14 mouse cellular contexts compared by ENCODE assay signal in genomic region chr14:122942757-122943474, GRCm38 (mm10). TPM values are rescaled to one million over a fixed set of nuclear protein-coding genes. Genes with fewer than 3 reads are reported as not detected.
DNase-seq lines count a peak whose midpoint lies in the region; ATAC-seq and TF ChIP-seq lines count a peak whose summit lies in the region.
"Had no signal": no experiment of that assay in that cellular context is flagged by ENCODE, and none has a peak within 500 bp of the region (broad histone marks: within the 10 kb centered on the region; RNA-seq: fewer than 3 reads in every experiment).

No protein-coding gene starts in this region.

- DNase-seq in kidney, adult 2 months, result peak; percentile 29
- DNase-seq in kidney, adult 9 months, result no peak
- DNase-seq in brain, embryonic 14.5 days (ENCODE audit: low read depth), result peak; percentile 94
- peak; percentile 28 for DNase-seq in large intestine, adult 2 months (ENCODE audit: low read depth, low spot score)
- DNase-seq in cerebellum, adult 8-10 months, result no peak
- no peak for DNase-seq in cerebellum, adult 11 months
- DNase-seq: adrenal gland, adult 8-10 months; lung, adult 18-20 months; thymus, postnatal 4 days had no signal

- H3K27me3 ChIP-seq in kidney, adult 2 months (replicated peaks; ENCODE audit: control insufficient read depth, insufficient read depth, low read length), result no peaks in the 10 kb centered on the region
- H3K27me3 ChIP-seq in forebrain, embryonic 15.5 days, result no peaks in the 10 kb centered on the region
- H3K27me3 ChIP-seq: embryonic facial prominence, embryonic 12.5 days; heart, embryonic 13.5 days; megakaryocyte, embryonic 14.5 days had no signal

- no peak overlapping the region for H3K27ac ChIP-seq in kidney, adult 2 months (ENCODE audit: insufficient read depth, low read depth, low read length)
- no peak overlapping the region for H3K27ac ChIP-seq in forebrain, embryonic 15.5 days (replicated peaks)
- H3K27ac ChIP-seq: embryonic facial prominence, embryonic 12.5 days; heart, embryonic 13.5 days had no signal

- no peaks in the 10 kb centered on the region for H3K9me3 ChIP-seq in forebrain, embryonic 15.5 days
- H3K9me3 ChIP-seq: embryonic facial prominence, embryonic 12.5 days; heart, embryonic 13.5 days; megakaryocyte, embryonic 14.5 days had no signal

- no peak for TF ChIP-seq POLR2A in kidney, adult 2 months (IDR thresholded peaks at IDR 0.05; ENCODE audit: low read depth, low read length)
- no peak for TF ChIP-seq POLR2A in brain, embryonic 14.5 days (IDR thresholded peaks at IDR 0.05; ENCODE audit: borderline replicate concordance, extremely low read depth, insufficient read depth, insufficient read length, poor library complexity, severe bottlenecking)

- no peak for TF ChIP-seq CTCF in kidney, adult 2 months (conservative IDR thresholded peaks at IDR 0.05; ENCODE audit: insufficient read depth, insufficient read length, low read depth, low read length)
- no peak for TF ChIP-seq CTCF in brain, embryonic 14.5 days (IDR thresholded peaks at IDR 0.05; ENCODE audit: borderline replicate concordance, extremely low read depth, insufficient read depth, insufficient read length)

- H3K9ac ChIP-seq in forebrain, embryonic 15.5 days (replicated peaks), result no peak overlapping the region
- H3K9ac ChIP-seq: embryonic facial prominence, embryonic 12.5 days; heart, embryonic 13.5 days had no signal

- 61% methylated on average over 4 of the region's 4 CpGs for WGBS in kidney, adult 2 months
- WGBS in forebrain, embryonic 15.5 days, result 14% methylated on average over 4 of the region's 4 CpGs
- 39% methylated on average over 4 of the region's 4 CpGs for WGBS in large intestine, adult 2 months

- ATAC-seq in forebrain, embryonic 15.5 days (replicated peaks), result peak; percentile 95
- ATAC-seq in monocyte, adult 5-6 weeks (replicated peaks; ENCODE audit: insufficient number of reproducible peaks, low FRiP score, low TSS enrichment, poor library complexity, severe bottlenecking), result no peak

- H3K4me2 ChIP-seq in forebrain, embryonic 15.5 days (replicated peaks), result no peak overlapping the region
- H3K4me2 ChIP-seq: embryonic facial prominence, embryonic 12.5 days; heart, embryonic 13.5 days had no signal

- H3K36me3 ChIP-seq in kidney, adult 2 months (ENCODE audit: control insufficient read depth, insufficient read depth, low read length), result 0 out of 2 replicates have a peak, but pooled peaks cover 1% of the 10 kb centered on the region
- peaks cover 12% of the 10 kb centered on the region; the same call in 1 of the 2 replicates for H3K36me3 ChIP-seq in forebrain, embryonic 15.5 days

- H3K4me3 ChIP-seq in kidney, adult 2 months (ENCODE audit: insufficient read depth, low read depth, low read length), result no peak overlapping the region
- no peak overlapping the region for H3K4me3 ChIP-seq in forebrain, embryonic 15.5 days
- H3K4me3 ChIP-seq: embryonic facial prominence, embryonic 12.5 days; heart, embryonic 13.5 days; megakaryocyte, embryonic 14.5 days had no signal

- H3K4me1 ChIP-seq in kidney, adult 2 months (ENCODE audit: control insufficient read depth, insufficient read depth, low read length), result no peaks in the 10 kb centered on the region
- peaks cover 12% of the 10 kb centered on the region for H3K4me1 ChIP-seq in forebrain, embryonic 15.5 days
- H3K4me1 ChIP-seq: embryonic facial prominence, embryonic 12.5 days; heart, embryonic 13.5 days; megakaryocyte, embryonic 14.5 days had no signal

RNA-seq across cellular contexts. Expression of gene Ggact, which starts 29.4 kb away (rescaled TPM):
- polyA plus RNA-seq in kidney, adult 2 months (2012; rRNA removed), result 251 and 255 TPM in 2 replicates
- 6.1 and 8.4 TPM in 2 replicates for polyA plus RNA-seq in brain, embryonic 14.5 days (2012; rRNA removed)
- 4.6 and 4.8 TPM in 2 replicates for polyA plus RNA-seq in forebrain, embryonic 15.5 days (2015; fragmentation: Nextera tagmentation; extraction: Ambion mirVana)
- 105 and 161 TPM in 2 replicates for polyA plus RNA-seq in large intestine, adult 2 months (2012; rRNA removed)
- 0.75 to 6.5 TPM (median 5.6 TPM) in 3 replicates for total RNA-seq in monocyte, adult 5-6 weeks (2017)

RNA-seq across cellular contexts. Expression of gene Tmtc4, which starts 40.9 kb away (rescaled TPM):
- polyA plus RNA-seq in kidney, adult 2 months (2012; rRNA removed), result 11.9 and 13.0 TPM in 2 replicates
- polyA plus RNA-seq in brain, embryonic 14.5 days (2012; rRNA removed), result 32.0 and 40.0 TPM in 2 replicates
- polyA plus RNA-seq in forebrain, embryonic 15.5 days (2015; fragmentation: Nextera tagmentation; extraction: Ambion mirVana), result 36.6 and 39.1 TPM in 2 replicates
- 8.2 and 11.0 TPM in 2 replicates for polyA plus RNA-seq in large intestine, adult 2 months (2012; rRNA removed)
- total RNA-seq in monocyte, adult 5-6 weeks (2017), result 2.9 to 9.5 TPM (median 8.0 TPM) in 3 replicates

Comparison
In these comparisons a context has a peak if more than half of its experiments do, and no peak if none do; other contexts are left out.
1. DNase-seq: peak in kidney, adult 2 months (single experiment), brain, embryonic 14.5 days (single experiment) and large intestine, adult 2 months (single experiment); none in kidney, adult 9 months (single experiment), cerebellum, adult 8-10 months (single experiment) and cerebellum, adult 11 months (single experiment).
2. RNA of gene Ggact, which starts 29.4 kb away (polyA plus RNA-seq): 251 to 255 TPM in kidney, adult 2 months and 105 to 161 TPM in large intestine, adult 2 months; 6.1 to 8.4 TPM in brain, embryonic 14.5 days and 4.6 to 4.8 TPM in forebrain, embryonic 15.5 days; every median in the first group is over 10 times any median in the second.